Mouse (Mus musculus) intestine, embryonic 16.5 days (tissue): ENCODE measurements around the gene Rbm4. TPM values are rescaled to one million over a fixed set of nuclear protein-coding genes. Genes with fewer than 3 reads are reported as not detected.

ENCODE experiments used
- ATAC-seq: fragments of 200-750 bp; cut with Nextera tagmentation; 2 replicates; pipeline ENCODE4 v1.8.0; 2017; ENCODE audit warnings: moderate TSS enrichment, moderate library complexity
- H3K27ac ChIP-seq: fragments of 300-500 bp; sonication (generic); 2 replicates; pipeline ENCODE4 v1.5.1; 2014; ENCODE audit warnings: mild to moderate bottlenecking, low read length
- H3K27me3 ChIP-seq: fragments of 300-500 bp; sonication (generic); replicated peaks from 2 replicates; pipeline ENCODE4 v1.6.1; 2014; ENCODE audit warnings: low read length, control low read depth, mixed read lengths; ENCODE audit not compliant: control insufficient read depth, insufficient read depth
- H3K36me3 ChIP-seq: fragments of 300-500 bp; sonication (generic); 2 replicates; pipeline ENCODE4 v1.6.1; 2014; ENCODE audit warnings: low read length, control low read depth; ENCODE audit not compliant: control insufficient read depth, insufficient read depth
- H3K4me1 ChIP-seq: fragments of 300-500 bp; sonication (generic); 2 replicates; pipeline ENCODE4 v1.6.1; 2014; ENCODE audit warnings: low read length, control low read depth, mixed read lengths; ENCODE audit not compliant: control insufficient read depth, insufficient read depth
- H3K4me2 ChIP-seq: fragments of 300-500 bp; sonication (generic); 2 replicates; pipeline ENCODE4 v1.6.1; 2014; ENCODE audit warnings: low read depth, low read length, control low read depth
- H3K4me3 ChIP-seq: fragments of 300-500 bp; sonication (generic); 2 replicates; pipeline ENCODE4 v1.5.1; 2014; ENCODE audit warnings: mild to moderate bottlenecking, low read length
- H3K9ac ChIP-seq: fragments of 300-500 bp; sonication (generic); 2 replicates; pipeline ENCODE4 v1.6.1; 2014; ENCODE audit warnings: low read depth, low read length
- H3K9me3 ChIP-seq: fragments of 300-500 bp; sonication (generic); 2 replicates; pipeline ENCODE4 v1.6.1; 2016; ENCODE audit warnings: low read length, control low read depth; ENCODE audit not compliant: control insufficient read depth
- WGBS: fragments of 180-500 bp; shearing (Covaris S2); extraction: QIAGEN DNeasy Blood & Tissue Kit; methylation state at CpG from one replicate; pipeline ENCODE4 v1.1.7; 2014; 5-methylcytosine and 5-hydroxymethylcytosine counted together
- polyA plus RNA-seq: library from polyadenylated mRNA; unstranded; fragments of >200 nt; fragmentation: Nextera tagmentation; extraction: Ambion mirVana; gene quantifications from 2 replicates; pipeline ENCODE4 v1.2.1, GENCODE M21; 2015

Rbm4 gene
- polyA plus RNA-seq, 1 experiment from 2014 or later, result 49.4 TPM

DNA sequence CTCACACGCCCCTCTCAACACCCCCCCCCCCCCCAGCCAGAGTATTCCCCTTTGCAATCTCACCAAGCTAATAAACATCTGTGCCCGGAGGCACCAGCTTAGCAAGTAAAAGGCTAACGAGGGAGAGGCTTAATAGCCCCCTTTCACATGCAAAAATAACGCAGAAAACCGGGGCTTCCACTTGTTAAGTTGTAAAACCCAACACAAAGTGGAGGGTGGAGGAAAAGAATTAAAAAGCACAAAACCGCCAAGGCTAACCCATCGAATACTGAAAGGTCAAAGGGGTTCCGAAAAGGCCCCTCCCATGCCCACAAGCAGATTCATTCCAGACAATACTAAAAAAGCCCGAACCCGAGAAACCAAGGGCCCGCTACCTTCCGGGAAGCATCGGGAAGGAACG lies 16.6 kb upstream of the Rbm4 start:
- Histone ChIP-seq H3K9ac (peak overlapping the region; percentile 87), H3K27ac (peak overlapping the region; percentile 96; the same call in 1 of the 2 replicates), H3K4me2 (peak overlapping the region; percentile 86), H3K4me3 (peak overlapping the region; percentile 96), H3K36me3 (no peaks in the 10 kb centered on the region), H3K4me1 (peaks cover 20% of the 10 kb centered on the region), H3K27me3 (no peaks in the 10 kb centered on the region), H3K9me3 (no peaks in the 10 kb centered on the region)
- 0% methylated on average over 14 of the region's 14 CpGs for WGBS
- ATAC-seq, result no peak

DNA sequence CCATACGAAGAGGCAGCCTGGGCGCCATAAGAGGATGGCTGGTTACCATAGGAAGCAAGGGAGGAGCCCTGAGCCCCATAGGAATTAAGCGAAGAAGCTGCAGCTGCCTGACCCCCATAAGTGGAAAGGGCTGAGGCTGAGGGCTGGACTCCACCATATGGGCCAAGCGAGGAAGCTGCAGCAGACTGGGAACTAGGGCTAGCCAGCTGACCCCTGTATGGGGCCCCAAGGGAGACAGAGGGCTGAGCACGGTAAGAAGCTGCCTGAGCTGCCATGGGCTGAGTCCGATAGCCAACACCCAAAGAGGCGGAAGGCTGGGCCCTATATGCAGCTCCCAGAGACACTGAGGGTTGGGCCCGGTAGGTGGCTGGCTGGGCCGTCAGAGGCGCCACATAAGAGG lies 9.6 kb upstream of the Rbm4 start:
- H3K4me1 ChIP-seq, result peaks cover 13% of the 10 kb centered on the region; the same call in 1 of the 2 replicates
- no peaks in the 10 kb centered on the region for H3K9me3 ChIP-seq
- no peak overlapping the region for H3K27ac ChIP-seq
- no peak overlapping the region for H3K9ac ChIP-seq
- 79% methylated on average over 10 of the region's 10 CpGs for WGBS
- ATAC-seq, result no peak
- no peak overlapping the region for H3K4me2 ChIP-seq
- peaks cover 30% of the 10 kb centered on the region for H3K36me3 ChIP-seq
- H3K27me3 ChIP-seq, result no peaks in the 10 kb centered on the region
- H3K4me3 ChIP-seq, result no peak overlapping the region

GRCm38 (mm10) chr19:4802691-4803091 lies 9.0 kb upstream of the Rbm4 start:
- no peak overlapping the region for H3K27ac ChIP-seq
- 95% methylated on average over 7 of the region's 7 CpGs for WGBS
- H3K4me2 ChIP-seq, result no peak overlapping the region
- no peaks in the 10 kb centered on the region for H3K9me3 ChIP-seq
- no peak overlapping the region for H3K9ac ChIP-seq
- no peaks in the 10 kb centered on the region for H3K27me3 ChIP-seq
- H3K4me1 ChIP-seq, result peaks cover 11% of the 10 kb centered on the region; the same call in 1 of the 2 replicates
- H3K4me3 ChIP-seq, result no peak overlapping the region
- H3K36me3 ChIP-seq, result peaks cover 32% of the 10 kb centered on the region
- no peak for ATAC-seq

GRCm38 (mm10) chr19:4799083-4799482 lies 5.4 kb upstream of the Rbm4 start:
- 93% methylated on average over 5 of the region's 5 CpGs for WGBS
- H3K36me3 ChIP-seq, result peaks cover 36% of the 10 kb centered on the region
- no peak for ATAC-seq
- H3K27me3 ChIP-seq, result no peaks in the 10 kb centered on the region
- peaks cover 16% of the 10 kb centered on the region for H3K4me1 ChIP-seq
- H3K27ac ChIP-seq, result no peak overlapping the region
- H3K9ac ChIP-seq, result no peak overlapping the region
- no peak overlapping the region for H3K4me2 ChIP-seq
- no peak overlapping the region for H3K4me3 ChIP-seq
- H3K9me3 ChIP-seq, result no peaks in the 10 kb centered on the region

DNA sequence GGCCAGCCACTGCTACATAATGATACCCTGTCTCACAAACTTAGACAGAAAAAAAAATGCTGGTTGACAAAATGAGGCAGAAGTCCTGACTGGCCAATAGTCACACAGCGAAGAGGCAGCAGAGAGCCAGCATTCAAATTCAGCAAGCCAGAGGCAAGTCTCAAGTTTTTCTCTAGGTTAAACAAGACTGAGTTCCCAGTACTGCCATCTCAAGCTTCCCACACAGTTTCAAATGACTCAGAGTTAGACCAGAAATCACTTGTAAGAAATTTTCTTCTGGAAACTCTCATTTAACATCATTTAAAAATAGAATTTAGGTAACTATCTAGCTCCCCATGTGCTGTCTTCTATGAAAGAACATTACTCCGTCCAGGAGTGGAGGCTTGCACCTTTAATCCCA lies 4.1 kb upstream of the Rbm4 start:
- Histone ChIP-seq H3K36me3 (peaks cover 29% of the 10 kb centered on the region), H3K9me3 (no peaks in the 10 kb centered on the region)

DNA sequence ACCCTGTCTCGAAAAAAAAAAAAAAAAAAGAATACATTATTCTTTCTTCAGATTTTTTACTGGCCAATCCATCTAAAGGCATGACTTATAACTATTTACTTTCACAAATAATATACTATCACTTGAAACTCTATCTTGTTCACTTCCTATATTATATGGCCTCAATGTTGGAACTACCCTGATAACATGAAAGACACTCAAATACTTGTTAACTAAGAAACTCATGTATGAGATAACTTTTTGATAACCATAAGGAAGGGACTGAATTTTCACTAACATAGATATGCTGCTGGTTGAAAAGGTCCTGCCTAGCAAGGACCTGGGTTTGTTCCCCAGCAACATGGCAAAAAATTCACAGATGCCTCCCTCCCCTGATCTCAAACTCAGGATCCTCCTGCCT lies 2.2 kb upstream of the Rbm4 start:
- no peak for ATAC-seq
- Histone ChIP-seq H3K9ac (no peak overlapping the region), H3K4me2 (no peak overlapping the region), H3K27ac (no peak overlapping the region), H3K27me3 (no peaks in the 10 kb centered on the region), H3K36me3 (peaks cover 14% of the 10 kb centered on the region), H3K4me1 (peaks cover 17% of the 10 kb centered on the region), H3K4me3 (no peak overlapping the region), H3K9me3 (no peaks in the 10 kb centered on the region)
- WGBS, result 53% methylated on average over 1 of the region's 1 CpGs

More for the DNA sequence above, 4.1 kb upstream of the Rbm4 start:
- Histone ChIP-seq H3K4me2 (no peak overlapping the region), H3K9ac (no peak overlapping the region), H3K4me3 (no peak overlapping the region), H3K27ac (no peak overlapping the region), H3K4me1 (peaks cover 11% of the 10 kb centered on the region), H3K27me3 (no peaks in the 10 kb centered on the region)
- 95% methylated on average over 2 of the region's 2 CpGs for WGBS
- no peak for ATAC-seq

DNA sequence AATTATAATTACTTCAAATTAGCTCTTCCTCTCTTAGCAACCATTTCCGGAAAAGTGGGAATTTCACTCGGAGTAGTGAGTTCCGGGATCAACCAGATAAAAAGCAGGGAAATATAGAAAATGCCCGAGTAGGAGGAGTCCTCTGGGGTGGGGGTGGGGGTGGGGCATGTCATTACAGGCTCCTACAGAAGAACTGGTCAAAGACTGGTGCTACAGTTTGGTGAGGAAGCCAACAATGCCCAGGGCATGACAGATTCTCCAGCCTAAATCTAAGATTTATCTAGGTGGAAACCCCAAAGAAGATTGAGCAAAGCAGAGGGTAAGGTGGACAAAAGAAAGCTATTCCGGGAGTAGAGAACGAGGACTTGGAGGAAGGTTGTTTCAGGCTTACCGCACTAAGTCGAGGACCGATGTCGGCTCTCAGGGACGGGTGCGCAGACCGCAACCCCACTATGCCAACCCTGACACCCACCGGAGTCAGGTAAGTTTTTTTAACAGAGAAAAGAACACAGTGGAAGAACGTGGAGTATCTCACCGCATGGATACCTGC lies 345 bp downstream of the Rbm4 start:
- peaks cover 11% of the 10 kb centered on the region for H3K36me3 ChIP-seq
- peak overlapping the region; percentile 83 for H3K9ac ChIP-seq
- H3K27me3 ChIP-seq, result no peaks in the 10 kb centered on the region
- WGBS, result under 1% methylated on average over 16 of the region's 16 CpGs
- peak overlapping the region; percentile 85 for H3K27ac ChIP-seq
- peak overlapping the region; percentile 77 for H3K4me3 ChIP-seq
- no peaks in the 10 kb centered on the region for H3K9me3 ChIP-seq
- peak overlapping the region; percentile 76 for H3K4me2 ChIP-seq
- peaks cover 21% of the 10 kb centered on the region for H3K4me1 ChIP-seq
- ATAC-seq, result peak; percentile 72

DNA sequence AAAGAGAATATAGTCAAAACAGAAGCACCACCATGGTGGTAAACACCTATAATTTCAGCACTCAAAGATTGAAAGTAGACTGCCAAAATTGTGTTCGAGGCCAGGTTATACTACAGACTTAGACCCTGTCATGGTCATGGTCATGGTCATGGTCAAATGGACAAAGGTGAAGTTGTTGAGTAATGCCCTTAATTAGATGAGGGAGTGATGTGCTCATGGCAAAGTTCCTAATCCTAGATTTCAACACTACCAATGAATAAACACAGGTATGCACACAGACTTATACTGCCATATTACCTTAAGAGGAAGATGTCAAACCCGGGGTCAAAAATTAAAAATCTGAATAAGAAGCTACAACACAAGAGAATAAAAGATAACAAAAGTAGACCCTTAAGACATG lies 7.4 kb downstream of the Rbm4 start:
- Histone ChIP-seq H3K4me2 (no peak overlapping the region), H3K9ac (no peak overlapping the region), H3K4me1 (0 out of 2 replicates have a peak, but pooled peaks cover 11% of the 10 kb centered on the region), H3K4me3 (no peak overlapping the region), H3K36me3 (peaks cover 22% of the 10 kb centered on the region), H3K9me3 (no peaks in the 10 kb centered on the region), H3K27me3 (no peaks in the 10 kb centered on the region), H3K27ac (no peak overlapping the region)
- WGBS, result 92% methylated on average over 2 of the region's 2 CpGs
- no peak for ATAC-seq

DNA sequence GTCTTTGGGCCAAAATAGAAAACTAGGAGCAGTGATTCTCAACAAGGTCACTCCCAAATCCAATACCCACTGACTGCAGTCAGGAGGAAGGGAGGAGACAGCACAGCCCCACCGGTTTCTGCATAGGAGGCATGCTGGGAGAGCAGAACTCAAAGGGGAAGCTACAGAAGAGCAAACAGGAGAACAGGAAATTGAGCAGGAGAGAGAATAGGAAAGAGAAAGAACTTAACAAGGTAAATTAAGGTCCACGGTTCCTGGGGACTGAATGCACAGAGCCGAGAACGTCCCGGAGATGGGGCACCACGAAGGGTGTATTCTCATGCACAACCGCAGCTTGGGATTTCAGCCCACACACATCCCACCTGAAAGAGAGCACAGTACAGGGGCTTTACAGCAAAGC lies 8.5 kb downstream of the Rbm4 start:
- H3K4me3 ChIP-seq, result no peak overlapping the region
- peaks cover 18% of the 10 kb centered on the region for H3K36me3 ChIP-seq
- no peak for ATAC-seq
- H3K4me1 ChIP-seq, result 0 out of 2 replicates have a peak, but pooled peaks cover 8% of the 10 kb centered on the region
- no peaks in the 10 kb centered on the region for H3K27me3 ChIP-seq
- H3K9me3 ChIP-seq, result no peaks in the 10 kb centered on the region
- no peak overlapping the region for H3K9ac ChIP-seq
- H3K4me2 ChIP-seq, result no peak overlapping the region
- no peak overlapping the region for H3K27ac ChIP-seq
- WGBS, result 86% methylated on average over 7 of the region's 7 CpGs

DNA sequence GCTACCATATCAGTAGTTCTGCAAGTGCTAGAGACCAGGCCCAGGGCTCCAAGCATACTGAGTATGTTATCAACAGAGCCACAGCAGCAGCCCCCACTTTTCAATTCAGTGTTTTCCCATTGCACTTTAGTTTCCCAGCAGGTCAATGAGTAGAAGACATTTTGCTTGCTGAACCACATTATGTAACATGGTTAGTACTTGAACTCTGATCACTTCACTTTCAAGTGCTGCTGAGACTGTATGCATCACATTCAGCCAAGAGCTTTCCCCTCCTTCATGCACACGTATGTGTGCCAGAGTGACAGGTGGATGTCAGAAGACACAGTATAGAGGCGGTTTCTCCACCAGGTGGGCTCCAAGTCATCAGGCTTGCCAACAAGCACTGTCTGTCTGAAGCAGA lies 10.8 kb downstream of the Rbm4 start:
- 89% methylated on average over 2 of the region's 2 CpGs for WGBS
- ATAC-seq, result no peak
- H3K4me3 ChIP-seq, result no peak overlapping the region
- no peak overlapping the region for H3K27ac ChIP-seq
- 0 out of 2 replicates have a peak, but pooled peaks cover 5% of the 10 kb centered on the region for H3K4me1 ChIP-seq
- H3K9me3 ChIP-seq, result no peaks in the 10 kb centered on the region
- H3K9ac ChIP-seq, result no peak overlapping the region
- H3K4me2 ChIP-seq, result no peak overlapping the region
- no peaks in the 10 kb centered on the region for H3K27me3 ChIP-seq
- peaks cover 19% of the 10 kb centered on the region for H3K36me3 ChIP-seq
